Mouse (Mus musculus): ENCODE data around the gene Chst5.
"Not testable (repeated sequence)": the region's sequence is repeated elsewhere in the genome, so short reads cannot be mapped to it uniquely, and the experiment has no call there.

DNA sequence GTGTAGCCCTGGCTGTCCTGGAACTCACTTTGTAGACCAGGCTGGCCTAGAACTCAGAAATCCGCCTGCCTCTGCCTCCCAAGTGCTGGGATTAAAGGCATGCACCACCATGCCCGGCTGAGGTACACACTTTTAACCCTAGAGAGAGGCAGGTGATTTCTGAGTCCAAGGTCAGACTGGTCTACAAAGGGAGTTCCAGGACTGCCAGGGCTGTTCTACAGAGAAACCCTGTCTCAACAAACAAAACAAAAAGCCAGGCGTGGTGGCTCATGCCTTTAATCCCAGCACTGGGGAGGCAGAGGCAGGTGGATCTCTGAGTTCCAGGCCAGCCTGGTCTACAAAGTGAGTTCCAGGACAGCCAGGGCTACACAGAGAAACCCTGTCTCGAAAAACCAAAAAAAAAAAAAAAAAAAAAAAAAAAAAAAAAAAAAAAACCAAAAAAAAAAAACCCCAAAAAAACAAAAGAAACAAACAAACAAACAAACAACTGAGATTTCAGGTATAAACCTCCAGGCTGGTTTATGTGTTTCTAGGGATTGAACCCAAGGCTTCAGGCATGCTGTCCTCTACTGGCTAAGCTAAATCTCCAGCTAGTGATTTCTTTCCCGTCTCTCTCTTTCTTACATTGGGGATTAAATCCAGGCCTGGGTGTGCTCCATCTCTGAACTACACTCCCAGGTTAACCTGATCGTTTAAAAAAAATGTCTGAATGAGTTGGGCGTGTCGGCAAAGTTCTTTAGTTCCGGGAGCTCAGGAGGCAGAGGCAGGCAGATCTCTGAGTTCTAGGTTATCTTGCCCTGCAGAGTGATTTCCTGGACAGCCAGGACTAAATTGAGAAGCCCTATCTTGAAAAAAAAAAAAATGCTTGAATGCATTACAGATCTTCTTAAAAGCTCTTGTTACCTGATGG lies 28.1 kb upstream of the Chst5 start:
- not testable (repeated sequence) for TF ChIP-seq MAFK (IDR thresholded peaks at IDR 0.05; ENCODE audit: insufficient read depth, low read depth, low read length); HCFC1 (IDR thresholded peaks at IDR 0.05; ENCODE audit: borderline replicate concordance, insufficient read depth, low read length); ZC3H11A (IDR thresholded peaks at IDR 0.05; ENCODE audit: borderline replicate concordance, low read depth, low read length); CHD2 (IDR thresholded peaks at IDR 0.05; ENCODE audit: low read depth, low read length)

Measured in ES-E14 (cell line).